Mouse (Mus musculus) gastrocnemius, postnatal 10 days (tissue): ENCODE results near the gene Tmf1. TPM values are rescaled to one million over a fixed set of nuclear protein-coding genes. Genes with fewer than 3 reads are reported as not detected.

Experiments used
- DNase-seq: peaks from one replicate; pipeline ENCODE4 v3.0.0; 2021; ENCODE audit warnings: mixed read lengths
- total RNA-seq, 2 experiments: library from RNA; stranded (reverse); gene quantifications; 2 replicates each; pipeline ENCODE4 v1.2.3; 2021

The Tmf1 gene
- total RNA-seq, 2 experiments from 2014 or later, result 27.6 to 32.0 TPM

DNA sequence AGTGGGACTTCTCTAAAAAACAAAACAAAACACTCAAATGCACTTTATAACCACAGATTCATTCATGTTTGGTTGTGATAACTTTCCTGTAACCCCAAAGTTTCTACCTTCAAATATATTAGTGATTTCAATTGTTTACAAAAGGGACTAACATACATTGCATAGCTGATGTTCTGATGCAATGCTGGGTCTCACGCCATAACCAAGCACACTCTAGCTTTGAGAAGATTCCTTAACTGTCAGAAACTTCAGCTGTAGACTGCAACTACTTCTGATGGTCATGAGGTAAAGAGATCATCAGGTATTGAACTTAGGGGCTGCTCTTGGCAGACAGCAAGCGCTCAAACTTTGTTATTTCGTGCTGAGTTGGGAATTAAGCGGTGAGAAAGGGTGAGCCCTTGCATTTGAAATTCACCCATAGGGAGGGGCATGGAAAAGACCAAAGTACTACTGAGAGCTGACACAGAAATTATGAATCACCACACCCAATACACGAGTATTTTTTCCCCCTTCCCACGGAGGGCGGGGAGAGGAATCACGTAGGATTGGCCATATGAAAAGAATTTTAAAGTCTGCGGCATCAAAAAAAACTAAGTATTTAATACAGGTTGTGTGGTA, 25.4 kb upstream of the Tmf1 start:
- DNase-seq, result no peak

DNA sequence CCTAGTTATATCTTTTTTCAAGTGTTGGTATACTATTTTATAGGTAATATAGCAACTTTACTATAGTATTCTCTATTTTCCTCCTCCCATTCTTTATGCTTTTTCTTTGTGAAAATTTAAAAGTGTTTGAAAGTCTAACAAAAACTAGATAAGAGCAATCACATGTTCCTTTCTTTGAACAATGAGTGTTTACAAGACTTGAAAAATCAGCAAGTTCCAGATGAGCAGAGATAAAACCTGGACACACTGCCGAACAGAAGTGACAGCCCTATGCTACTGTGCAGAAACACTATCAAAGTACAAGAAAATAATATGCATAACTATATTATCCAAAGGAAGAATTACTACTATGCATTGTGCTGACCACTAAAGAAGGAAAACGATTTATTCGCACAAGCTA, 23.6 kb upstream of the Tmf1 start:
- no peak for DNase-seq

DNA sequence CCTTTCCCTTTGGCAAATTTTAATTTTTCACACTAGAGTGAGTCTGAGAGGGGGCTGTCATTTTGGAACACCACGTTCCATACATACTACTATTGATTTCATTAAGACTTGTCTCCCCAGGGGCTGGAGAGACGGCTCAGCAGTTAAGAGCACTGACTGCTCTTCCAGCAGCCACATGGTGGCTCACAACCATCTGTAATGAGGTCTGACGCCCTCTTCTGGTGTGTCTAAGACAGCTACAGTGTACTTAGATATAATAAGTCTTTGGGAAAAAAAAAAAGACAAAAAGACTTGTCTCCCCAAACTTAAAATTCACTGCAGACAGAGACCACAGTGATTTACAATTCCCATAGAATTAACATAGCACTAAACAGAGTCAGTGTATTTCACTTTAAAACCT, 21.5 kb upstream of the Tmf1 start:
- DNase-seq, result no peak

DNA sequence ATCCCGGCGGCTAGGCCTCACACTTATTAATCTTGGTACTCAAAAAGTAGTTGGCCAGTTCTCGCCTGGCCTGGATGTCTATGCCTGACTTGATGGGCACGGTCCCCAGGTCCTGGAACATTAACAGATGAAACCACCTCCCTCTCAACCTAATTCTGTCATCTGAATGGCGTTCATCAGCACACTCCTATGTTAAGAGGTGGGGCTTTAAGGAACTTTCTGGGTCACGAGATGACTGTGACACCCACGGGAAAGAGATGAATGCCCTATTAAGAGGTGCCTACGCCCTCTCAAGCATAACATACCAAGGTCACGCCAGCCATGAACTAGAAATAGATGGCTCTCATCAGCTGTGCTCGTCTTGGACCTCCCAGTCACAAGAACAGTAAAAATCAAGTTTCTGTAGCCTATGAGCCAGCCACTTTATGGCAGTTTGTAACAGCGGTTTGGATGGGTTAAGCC, 476 bp upstream of the Tmf1 start:
- no peak for DNase-seq

DNA sequence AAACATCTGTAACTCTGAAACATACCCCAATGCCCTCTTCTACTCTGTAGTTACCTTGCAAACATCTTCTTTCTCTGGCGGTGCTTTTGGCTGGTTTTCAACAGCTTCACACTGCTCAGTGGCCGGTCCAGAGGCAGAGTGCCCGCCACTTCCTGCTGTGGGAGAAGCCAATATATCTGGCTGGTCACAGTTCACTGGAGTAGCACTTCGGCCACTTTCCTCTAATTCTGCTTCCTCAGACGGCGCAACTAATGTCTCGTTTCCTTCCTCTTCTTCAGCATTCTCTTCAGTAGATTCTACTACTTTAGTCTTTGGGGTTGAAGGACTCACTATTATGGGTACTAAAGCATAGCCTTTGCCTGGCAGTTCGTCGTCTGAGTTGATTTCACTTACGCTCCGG, 3.2 kb downstream of the Tmf1 start:
- DNase-seq, result no peak

DNA sequence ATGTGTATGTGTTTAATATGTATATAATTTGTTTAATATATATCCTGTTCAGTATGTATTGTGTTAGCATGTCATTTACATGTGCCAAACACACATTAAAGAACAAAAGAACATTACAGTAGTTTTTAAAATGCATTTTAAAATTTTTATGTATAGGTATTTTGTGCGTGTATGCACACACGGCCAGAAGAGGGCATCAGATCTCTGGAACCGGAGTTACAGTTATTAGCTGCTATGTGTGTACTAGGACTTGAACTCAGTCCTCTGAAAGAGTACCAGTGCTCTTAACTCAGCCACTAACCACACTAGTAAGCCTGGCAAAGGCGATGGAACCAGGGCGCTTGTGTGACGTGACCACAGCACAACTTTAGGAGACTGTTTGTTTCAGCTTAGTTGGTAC, 28.8 kb downstream of the Tmf1 start:
- no peak for DNase-seq

DNA sequence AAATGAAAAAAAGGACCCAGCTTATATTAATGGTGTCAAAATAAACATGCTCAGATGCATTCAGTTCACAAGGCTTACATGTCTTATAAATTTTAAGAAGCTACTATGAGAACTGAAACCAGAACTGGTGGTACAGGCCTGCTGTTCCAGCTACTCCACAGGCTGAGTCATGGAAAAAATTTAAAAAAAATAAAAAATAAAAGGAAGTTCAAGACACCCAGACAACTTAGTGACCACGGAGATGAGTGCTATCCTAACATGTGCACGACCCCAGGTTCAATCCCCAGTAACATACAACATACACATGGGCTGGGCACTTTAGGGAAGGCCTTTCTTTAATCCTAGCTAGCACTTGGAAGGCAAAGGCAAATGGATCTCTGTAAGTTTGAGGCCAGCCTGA, 29.2 kb downstream of the Tmf1 start:
- no peak for DNase-seq

DNA sequence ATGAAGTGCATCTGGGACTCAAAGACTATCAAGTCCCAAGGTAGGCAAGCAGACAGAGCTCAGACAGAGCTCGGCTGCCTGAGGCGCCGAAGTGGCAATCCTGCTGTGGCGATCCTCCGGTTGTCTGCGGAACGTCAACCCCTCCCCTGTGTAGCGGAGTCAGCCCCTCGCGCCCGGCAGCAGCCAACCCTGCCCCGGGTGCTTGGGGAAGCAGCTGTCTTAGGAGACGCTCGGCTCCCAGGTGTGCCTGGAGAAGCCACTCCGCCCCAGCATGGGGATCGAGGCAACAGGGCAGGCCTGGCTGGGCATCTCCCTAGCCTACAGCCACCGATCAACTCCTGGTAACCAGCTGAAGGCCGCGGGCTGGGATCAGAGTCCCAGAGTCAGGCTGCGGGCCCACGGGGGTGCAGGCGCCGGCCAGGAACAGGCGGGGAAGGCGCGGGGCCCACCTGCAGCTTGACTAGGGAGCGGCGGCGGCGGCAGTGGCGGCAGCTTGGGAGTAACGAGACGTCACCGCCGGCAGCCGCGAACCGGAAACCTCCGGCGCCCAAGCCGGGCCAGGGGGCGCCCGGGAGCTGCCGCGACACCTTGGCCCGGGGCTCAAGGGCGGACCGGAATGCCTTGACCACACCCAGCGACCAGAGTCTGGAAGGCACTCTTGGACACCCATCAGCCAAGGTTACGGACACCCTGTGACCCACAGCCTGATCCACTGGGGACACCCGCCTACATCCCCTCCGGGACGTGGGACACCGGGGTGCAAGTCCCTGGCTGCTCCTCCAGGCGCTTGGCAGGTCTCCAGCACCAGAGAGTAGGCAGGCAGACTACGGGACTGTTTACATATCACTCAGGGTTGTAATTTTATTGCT, 30.3 kb downstream of the Tmf1 start, which contains the start of gene Eogt:
Gene Eogt (minus strand): TSS at position 800 of the 869 bp plus-strand sequence.
- peak; percentile 69 for DNase-seq

DNA sequence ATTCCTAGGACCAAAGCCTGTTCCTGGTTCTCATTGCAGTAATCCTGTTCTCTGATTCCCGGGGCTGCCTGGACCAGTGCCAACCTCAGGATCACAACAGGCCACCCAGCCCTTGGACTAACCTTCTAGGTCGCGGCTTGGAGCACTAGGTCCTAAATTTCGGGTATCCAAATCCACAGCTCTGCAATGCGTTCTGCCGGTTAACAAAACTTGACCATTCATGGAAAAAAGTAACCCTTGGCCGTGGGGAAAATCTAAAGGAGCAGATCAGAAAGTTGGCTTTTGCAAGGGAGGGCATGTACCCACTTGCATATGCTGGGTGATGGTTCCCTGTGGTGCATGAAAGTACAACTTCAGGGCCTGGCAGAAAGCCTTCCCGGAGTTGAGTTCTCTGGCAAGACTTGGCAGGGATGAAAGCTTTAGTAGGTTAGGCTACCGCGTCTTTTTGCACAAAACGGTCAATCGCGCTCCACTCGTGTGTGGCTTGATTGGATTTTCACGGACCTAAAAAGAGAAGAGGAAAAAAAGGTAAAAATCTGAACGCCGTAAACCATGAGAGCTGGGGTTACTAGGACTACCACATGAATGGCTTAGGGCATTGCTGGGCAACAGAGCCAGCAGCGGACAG, 31.1 kb downstream of the Tmf1 start:
- peak; percentile 60 for DNase-seq

DNA sequence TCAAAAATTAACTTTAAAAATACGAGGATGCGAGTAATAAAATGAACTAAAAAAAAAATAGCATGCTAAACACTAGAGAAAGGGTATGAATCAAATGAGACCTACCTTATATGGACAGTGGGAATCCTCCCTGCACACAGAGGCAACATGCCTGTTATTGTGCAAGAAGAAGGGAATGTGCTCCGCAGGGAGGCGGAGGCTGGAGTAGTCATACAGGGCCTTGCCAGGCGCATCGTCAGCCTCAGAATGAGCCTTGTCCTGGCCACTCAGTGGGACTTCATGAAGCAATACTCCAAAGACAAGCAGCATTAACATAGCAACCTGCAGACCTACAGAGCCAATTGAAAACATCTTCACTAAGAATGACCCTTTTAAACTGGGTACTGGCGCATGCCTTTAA, 33.8 kb downstream of the Tmf1 start:
- DNase-seq, result peak; percentile 35

DNA sequence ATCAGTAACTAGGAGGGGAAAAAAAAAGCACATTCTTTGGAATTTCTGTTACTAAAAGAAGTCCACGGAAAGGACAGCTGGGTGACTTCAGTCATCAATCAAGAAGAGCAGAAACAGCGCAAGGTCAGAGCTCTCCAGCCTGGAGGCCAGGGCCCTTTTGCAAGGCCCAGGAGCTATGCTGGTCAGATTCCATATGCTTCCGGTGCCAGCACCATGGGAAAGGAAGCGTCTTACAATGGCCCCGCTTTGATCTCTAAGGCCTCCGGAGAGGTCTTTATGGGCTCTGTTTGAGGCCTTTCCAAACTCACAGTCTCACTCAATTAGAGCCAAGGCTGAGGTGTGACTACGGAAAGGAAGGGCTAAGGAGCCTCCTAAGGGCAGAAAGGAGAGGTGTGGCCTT, 34.6 kb downstream of the Tmf1 start:
- no peak for DNase-seq

DNA sequence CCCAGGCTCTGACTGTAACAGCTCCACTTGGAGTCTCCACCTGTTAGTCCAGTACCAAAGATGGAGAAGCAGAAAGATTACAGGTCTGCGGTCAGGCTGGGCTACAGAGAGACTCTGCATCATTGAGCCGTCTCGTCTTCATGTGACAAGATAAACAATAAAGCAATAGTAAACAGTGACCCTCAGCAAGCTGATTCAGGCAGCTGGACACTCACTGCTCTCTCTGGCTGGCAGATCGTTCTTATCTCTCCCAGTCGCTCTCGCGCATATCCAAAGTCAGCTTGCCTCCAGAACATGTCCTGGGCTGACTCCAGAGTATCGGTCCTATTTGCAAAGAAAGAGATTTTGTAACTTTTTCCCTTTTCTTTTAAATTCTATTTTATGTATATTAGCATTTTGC, 36.3 kb downstream of the Tmf1 start:
- DNase-seq, result no peak

DNA sequence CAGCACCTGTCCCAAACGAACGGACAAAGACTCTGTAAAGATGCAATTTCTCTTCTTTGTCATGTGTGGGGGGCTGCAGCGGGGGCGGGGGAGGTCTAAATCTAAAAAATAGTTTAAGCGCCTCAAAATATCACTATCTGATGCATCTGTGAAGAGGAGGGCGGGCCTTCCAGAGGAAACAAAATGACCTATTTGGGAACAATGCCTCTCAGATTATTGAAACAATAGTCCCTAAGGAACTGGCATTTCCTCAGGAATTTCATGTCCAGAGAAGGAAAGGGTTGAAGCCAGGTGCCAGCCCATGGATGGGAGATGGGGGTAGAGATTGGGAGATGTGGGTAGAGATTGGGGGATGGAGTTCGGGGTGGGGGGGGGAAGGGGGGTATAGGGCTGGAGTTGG, 37.1 kb downstream of the Tmf1 start:
- no peak for DNase-seq

DNA sequence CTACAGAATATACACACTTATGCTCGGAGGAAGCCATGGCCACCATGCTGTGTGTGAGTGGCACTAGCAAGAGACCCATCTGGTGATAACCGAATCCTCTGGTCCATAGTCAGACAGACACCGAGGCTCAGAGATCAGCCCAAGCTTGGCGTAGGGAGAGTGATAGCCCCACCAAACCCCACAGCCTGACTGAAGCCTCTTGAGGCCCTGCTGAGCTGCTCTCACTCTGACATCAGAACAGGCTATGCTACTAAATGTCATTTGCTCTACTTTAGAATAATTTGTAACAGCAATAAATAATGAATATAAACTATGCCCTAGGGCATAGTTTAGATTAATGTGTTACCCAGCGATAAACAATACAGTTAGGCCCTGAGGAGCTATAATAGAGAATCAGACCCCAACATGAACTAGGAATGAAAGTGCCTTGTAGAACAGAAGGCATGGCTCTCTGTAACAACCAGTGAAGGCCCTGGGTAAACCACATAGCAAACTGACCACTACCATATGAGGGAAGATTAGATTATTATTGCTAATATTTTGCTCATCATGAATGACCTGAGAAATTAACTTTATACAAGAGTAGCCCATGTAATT, 46.1 kb downstream of the Tmf1 start:
- no peak for DNase-seq

DNA sequence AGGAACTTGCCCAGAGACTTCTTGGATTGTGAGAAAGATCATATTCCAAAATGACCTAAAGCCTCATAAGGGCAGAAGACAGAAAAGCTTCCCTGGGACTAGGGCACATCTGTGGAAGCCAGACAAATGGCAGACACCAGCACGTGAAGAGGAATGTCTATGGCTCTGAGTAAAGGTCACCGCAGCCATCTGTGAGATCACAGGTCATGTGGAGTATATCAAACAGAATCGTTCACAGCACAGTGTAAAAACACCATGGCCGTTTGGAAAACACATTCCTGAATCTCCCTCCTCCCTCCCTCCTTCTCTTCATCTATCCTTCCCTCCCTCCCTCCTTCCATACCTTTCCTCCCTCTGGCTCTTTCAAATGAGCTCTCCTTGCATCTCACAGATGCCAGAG, 47.1 kb downstream of the Tmf1 start:
- DNase-seq, result no peak

DNA sequence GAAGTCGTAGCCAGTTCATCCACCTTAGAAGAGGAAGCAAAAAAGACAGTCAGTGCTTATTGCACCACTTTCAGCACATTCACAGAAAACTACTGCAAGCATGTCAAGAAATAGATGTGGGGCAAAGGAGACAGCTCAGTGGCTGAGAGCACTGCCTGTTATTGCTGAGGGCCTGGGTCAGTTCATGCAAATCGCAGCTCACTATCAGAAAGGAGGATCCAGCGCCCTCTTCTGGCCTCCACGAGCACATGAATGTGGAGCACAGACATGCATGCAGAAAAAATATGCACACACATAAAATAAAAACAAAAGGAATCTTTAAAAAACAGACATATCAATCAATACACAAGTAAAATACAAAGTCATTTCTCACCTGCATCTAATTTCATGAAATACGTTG, 47.9 kb downstream of the Tmf1 start:
- DNase-seq, result no peak

DNA sequence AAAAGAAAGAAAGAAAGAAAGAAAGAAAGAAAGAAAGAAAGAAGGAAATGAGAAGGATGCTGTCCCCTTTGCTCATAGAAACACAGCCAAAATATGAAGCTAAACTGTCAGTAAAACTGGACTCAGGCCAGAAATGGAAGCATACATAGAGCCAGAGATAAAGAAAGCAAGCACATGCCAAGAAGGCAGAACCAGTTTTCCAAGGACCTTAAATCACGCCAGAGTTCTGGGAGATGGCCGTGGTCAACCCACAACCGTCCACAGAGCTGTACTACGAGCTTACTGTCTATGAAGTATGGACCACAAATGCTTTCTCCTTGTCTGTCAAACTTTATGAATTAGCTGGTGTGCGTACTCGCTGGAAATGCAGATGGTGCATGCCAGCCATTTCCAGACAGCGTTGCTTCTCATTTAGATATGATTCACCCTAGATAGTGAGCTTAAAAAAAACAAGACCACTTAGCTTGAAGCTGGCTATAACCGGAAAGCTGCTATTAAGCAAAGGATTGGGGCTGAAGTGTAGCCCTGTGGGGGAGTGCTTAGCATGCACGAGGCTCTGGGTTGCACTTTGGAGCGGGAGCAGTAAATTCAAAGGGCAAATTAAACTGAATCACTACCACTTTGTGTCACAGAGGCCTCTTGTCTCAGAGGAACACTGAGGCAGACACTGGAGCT, 54.4 kb downstream of the Tmf1 start:
- no peak for DNase-seq

DNA sequence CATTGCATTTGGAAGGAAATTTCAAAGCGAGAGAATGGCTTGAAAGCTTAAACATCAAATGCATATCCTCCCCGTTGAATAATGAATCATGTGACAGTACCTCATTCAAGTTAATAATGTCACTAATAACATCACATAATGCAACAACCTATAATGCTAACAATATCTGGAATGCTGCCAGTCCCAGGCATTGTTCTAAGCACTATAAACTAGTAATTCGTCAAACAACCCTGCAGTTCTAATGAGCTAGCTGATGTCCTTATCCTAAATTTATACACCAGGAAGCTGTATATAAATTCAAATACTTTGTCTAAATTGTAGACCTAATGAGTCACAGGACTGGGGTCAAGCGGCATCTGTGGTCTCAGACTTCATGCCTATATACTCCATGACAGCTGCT, 58.0 kb downstream of the Tmf1 start:
- DNase-seq, result no peak

DNA sequence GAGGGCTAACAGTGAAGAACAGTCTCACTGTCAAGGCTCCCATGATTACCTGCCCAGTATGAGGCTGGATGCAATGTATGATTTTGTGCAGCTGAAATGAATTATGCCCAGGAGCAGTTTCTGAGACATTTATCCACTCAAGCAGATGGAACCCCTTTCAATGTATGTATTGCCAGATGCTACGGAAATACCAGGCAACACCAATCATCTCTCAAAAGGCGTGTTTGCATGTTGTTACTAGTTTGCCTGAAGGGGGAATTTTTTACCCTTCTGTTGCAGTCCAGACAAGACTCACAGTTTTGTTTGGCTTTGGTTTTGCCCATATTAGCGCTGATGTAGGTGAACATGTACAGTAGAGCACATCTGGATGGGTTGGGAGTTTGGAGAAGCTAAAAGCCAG, 60.6 kb downstream of the Tmf1 start:
- DNase-seq, result no peak

DNA sequence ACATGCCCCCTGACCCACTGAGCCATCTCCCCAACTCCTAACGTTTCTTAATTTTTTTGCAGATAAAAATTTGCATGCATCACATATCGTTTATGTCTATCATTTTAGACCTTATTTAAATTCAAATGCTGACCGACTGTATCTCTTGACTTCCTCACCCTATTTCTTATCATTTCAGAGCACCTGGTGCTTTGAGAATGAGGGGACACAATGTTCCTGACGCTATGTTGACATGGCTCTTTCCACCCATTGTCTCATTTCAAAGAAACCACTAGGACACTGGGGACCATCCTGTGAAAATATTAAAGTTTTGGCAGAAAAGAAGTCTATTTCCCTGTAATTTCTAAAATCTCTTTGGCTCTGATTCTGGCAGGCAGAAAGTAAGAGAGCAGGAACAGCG, 62.0 kb downstream of the Tmf1 start:
- no peak for DNase-seq

DNA sequence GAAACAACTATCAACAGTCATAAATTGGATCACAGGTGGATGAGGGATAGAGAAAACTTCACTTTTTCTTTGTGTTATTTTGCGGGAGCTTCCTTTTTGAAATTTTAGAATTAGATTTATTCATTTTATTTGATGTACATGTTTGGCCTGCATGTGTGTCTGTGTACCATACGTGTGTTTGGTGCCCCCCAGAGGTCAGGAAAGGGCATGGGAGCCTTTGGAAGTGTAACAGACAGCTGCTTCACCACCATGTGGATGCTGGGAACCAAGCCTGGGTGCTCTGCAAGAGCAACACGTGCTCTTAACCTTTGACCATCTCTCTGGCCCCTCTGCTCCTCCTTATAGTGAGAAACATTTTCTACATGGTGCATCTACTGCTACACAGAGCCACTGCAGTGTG, 64.1 kb downstream of the Tmf1 start:
- DNase-seq, result no peak

DNA sequence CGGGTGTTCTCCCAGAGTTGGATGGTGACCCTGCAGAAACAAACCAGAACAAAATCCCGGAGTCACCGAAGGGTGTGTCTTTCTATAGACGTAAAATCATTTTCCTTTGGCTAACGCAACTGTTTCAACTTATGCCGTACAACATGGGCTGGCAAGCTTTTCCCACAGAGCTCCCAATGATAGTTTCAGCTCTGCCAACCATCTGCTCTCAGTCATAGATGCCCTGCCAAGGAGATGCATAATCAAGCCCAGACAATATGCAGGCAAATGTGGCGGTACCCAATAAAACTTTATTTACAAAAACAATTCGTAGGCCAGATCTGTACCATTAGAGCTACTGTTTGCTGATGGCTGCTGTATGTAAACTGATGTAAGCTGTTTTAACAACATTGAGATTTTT, 66.7 kb downstream of the Tmf1 start:
- no peak for DNase-seq
